Mouse (Mus musculus) MEL (cell line): ENCODE data around the gene Ring1.

Experiments
- BHLHE40 ChIP-seq: IDR thresholded peaks from 2 replicates; pipeline ENCODE4 v1.6.1; 2012; ENCODE audit warnings: low read depth, mild to moderate bottlenecking, inconsistent platforms, low read length, improper control_type of control experiment, borderline replicate concordance
- CHD2 ChIP-seq: IDR thresholded peaks from 2 replicates; pipeline ENCODE4 v1.6.1; 2011; ENCODE audit warnings: low read length, improper control_type of control experiment
- CTCF ChIP-seq, 3 experiments: IDR thresholded peaks in 2 of 3; conservative IDR thresholded peaks in 1 of 3; 2 replicates each; pipeline ENCODE4 v1.5.1; 2011 to 2012; ENCODE audit warnings: low read length in 3 of 3, low read depth in 2 of 3, mild to moderate bottlenecking in 2 of 3, improper control_type of control experiment in 1 of 3, inconsistent platforms in 1 of 3, mixed read lengths in 1 of 3, moderate library complexity in 1 of 3; ENCODE audit not compliant: control insufficient read depth in 1 of 3, insufficient read depth in 1 of 3, poor library complexity in 1 of 3, severe bottlenecking in 1 of 3
- GABPA ChIP-seq: IDR thresholded peaks from 2 replicates; pipeline ENCODE4 v1.6.1; 2012; ENCODE audit warnings: low read depth, mild to moderate bottlenecking, inconsistent platforms, low read length, improper control_type of control experiment, moderate library complexity
- HCFC1 ChIP-seq: IDR thresholded peaks from 2 replicates; pipeline ENCODE4 v1.6.1; 2012; ENCODE audit warnings: low read depth, mild to moderate bottlenecking, inconsistent platforms, low read length, improper control_type of control experiment, moderate library complexity
- MAX ChIP-seq: IDR thresholded peaks from 2 replicates; pipeline ENCODE4 v1.6.1; 2011; ENCODE audit warnings: low read length, improper control_type of control experiment
- MAZ ChIP-seq: IDR thresholded peaks from 2 replicates; pipeline ENCODE4 v1.6.1; 2012; ENCODE audit warnings: low read depth, mild to moderate bottlenecking, inconsistent platforms, low read length, improper control_type of control experiment
- MYC ChIP-seq: IDR thresholded peaks from 2 replicates; pipeline ENCODE4 v1.6.1; 2011; ENCODE audit warnings: low read depth, mild to moderate bottlenecking, low read length, improper control_type of control experiment, moderate library complexity
- POLR2A ChIP-seq, 2 experiments: IDR thresholded peaks; 2 replicates each; pipeline ENCODE4 v1.6.1; 2011 to 2012; ENCODE audit warnings: low read length in 2 of 2, mild to moderate bottlenecking in 2 of 2, control low read depth in 1 of 2, improper control_type of control experiment in 1 of 2, low read depth in 1 of 2, moderate library complexity in 1 of 2; ENCODE audit not compliant: control insufficient read depth in 1 of 2, insufficient read depth in 1 of 2, poor library complexity in 1 of 2
- SIN3A ChIP-seq: IDR thresholded peaks from 2 replicates; pipeline ENCODE4 v1.6.1; 2012; ENCODE audit warnings: low read length, improper control_type of control experiment, inconsistent platforms
- SMC3 ChIP-seq: IDR thresholded peaks from 2 replicates; pipeline ENCODE4 v1.6.1; 2011; ENCODE audit warnings: low read depth, low read length, improper control_type of control experiment
- ZC3H11A ChIP-seq: IDR thresholded peaks from 2 replicates; pipeline ENCODE4 v1.6.1; 2012; ENCODE audit warnings: low read depth, mild to moderate bottlenecking, inconsistent platforms, low read length, improper control_type of control experiment
- ZNF384 ChIP-seq: IDR thresholded peaks from 2 replicates; pipeline ENCODE4 v1.6.1; 2012; ENCODE audit warnings: low read depth, mild to moderate bottlenecking, inconsistent platforms, low read length, improper control_type of control experiment

GRCm38 (mm10) chr17:33977861-33978557, 46.5 kb downstream of the Ring1 start:
- no peak for TF ChIP-seq MAX
- no peak for TF ChIP-seq HCFC1
- TF ChIP-seq ZNF384: no peak
- no peak for TF ChIP-seq POLR2A (IDR thresholded peaks at IDR 0.05; ENCODE audit: control insufficient read depth in 1 of 2, insufficient read depth in 1 of 2, low read depth in 1 of 2, low read length in 2 of 2, poor library complexity in 1 of 2)
- no peak for TF ChIP-seq CTCF (IDR thresholded peaks at IDR 0.05 in 2 of 3, conservative IDR thresholded peaks at IDR 0.05 in 1 of 3; ENCODE audit: control insufficient read depth in 1 of 3, insufficient read depth in 1 of 3, low read depth in 2 of 3, low read length in 3 of 3, poor library complexity in 1 of 3, severe bottlenecking in 1 of 3)
- TF ChIP-seq BHLHE40: no peak
- TF ChIP-seq MAZ: no peak
- TF ChIP-seq MYC: no peak
- TF ChIP-seq ZC3H11A: no peak
- no peak for TF ChIP-seq CHD2
- TF ChIP-seq GABPA: no peak
- no peak for TF ChIP-seq SMC3
- TF ChIP-seq SIN3A: no peak
